Mouse (Mus musculus): ENCODE measurements at regions not wholly inside any gene's neighbourhood (a gene's known extent, or its start where the extent isn't known, plus 50 kb on each side); places are given as distances from the start of the nearest gene placed in this dataset.

DNA sequence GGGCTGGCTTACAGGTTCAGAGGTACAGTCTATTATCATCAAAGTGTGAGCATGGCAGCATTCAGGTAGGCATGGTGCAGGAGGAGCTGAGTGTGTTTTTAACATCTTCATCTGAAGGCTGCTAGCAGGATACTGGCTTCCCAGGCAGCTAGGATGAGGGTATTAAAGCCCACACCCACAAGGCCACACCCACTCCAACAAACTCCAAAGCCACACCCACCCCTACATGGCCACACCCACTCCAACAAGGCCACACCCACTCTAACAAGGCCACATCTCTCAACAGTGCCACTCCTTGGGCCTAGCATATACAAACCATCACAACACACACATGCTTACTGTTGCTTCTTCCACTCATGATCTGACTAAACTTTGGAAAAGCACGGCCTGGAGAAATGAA lies 172.5 kb downstream of the Msrb3 start:
- in situ Hi-C loops (cut with MboI; ENCODE audit: low pct_unique_long_range_greater_than_20kb in 1 of 2, low sequenced_read_pairs in 2 of 2, unreplicated experiment in 1 of 2): no loop called here

- in situ Hi-C loops (cut with MboI; ENCODE audit: low pct_unique_long_range_greater_than_20kb in 1 of 2, low sequenced_read_pairs in 2 of 2, unreplicated experiment in 1 of 2): loop anchor here in 1 of 2 experiments (25.0 kb wide), 1 partner anchor 410 kb away; no protein-coding TSS in a partner anchor
These were observed 176.9 kb downstream of the Msrb3 start for GRCm38 (mm10) chr10:120721956-120722532.

GRCm38 (mm10) chr10:120720981-120721380 lies 177.9 kb downstream of the Msrb3 start:
- in situ Hi-C loops (cut with MboI; ENCODE audit: low pct_unique_long_range_greater_than_20kb in 1 of 2, low sequenced_read_pairs in 2 of 2, unreplicated experiment in 1 of 2): loop anchor here in 1 of 2 experiments (25.0 kb wide), 1 partner anchor 409 kb away; no protein-coding TSS in a partner anchor

DNA sequence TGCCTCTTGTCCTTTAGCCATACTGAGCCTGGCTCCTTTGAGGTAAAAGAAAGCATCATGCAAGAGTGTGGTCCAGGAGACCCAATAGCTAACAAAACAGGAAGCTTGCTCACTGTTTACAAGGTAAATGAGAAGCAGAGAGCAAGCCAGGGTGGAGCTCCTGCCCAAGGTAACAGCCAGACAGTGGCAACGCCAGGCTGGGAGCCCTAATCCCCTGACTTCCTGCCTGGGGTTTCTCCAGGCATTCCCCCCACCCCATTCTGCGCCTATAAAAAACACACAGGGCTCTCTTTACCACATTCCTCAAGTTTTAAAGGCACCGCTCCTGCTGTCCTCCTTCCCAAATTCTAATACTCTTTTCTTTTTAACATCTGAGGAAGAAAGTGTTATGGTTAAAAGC lies 178.8 kb downstream of the Msrb3 start:
- in situ Hi-C loops (cut with MboI; ENCODE audit: low pct_unique_long_range_greater_than_20kb in 1 of 2, low sequenced_read_pairs in 2 of 2, unreplicated experiment in 1 of 2): loop anchor here in 1 of 2 experiments (25.0 kb wide), 1 partner anchor 408 kb away; no protein-coding TSS in a partner anchor

GRCm38 (mm10) chr10:120717159-120717567 lies 181.7 kb downstream of the Msrb3 start:
- in situ Hi-C loops (cut with MboI; ENCODE audit: low pct_unique_long_range_greater_than_20kb in 1 of 2, low sequenced_read_pairs in 2 of 2, unreplicated experiment in 1 of 2): loop anchor here in 1 of 2 experiments (25.0 kb wide), 1 partner anchor 405 kb away; no protein-coding TSS in a partner anchor

DNA sequence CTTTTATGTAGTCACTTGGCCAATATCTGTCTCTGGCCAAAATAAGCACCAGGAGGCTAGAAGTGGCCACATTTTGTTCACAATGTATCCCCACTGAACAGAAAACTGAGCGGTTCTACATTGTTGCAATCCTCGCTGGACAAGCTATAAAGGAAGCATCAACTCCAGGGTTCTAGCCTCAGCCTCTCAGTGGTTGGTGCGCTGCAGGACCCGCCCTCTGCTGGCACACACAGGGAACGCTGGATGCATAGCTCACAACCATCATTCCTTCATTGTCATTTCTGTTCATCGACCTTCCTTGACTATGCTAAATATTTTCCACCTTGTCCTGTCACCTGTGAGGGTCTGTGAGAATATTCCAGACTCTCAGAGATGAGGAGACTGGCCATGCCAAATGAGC lies 182.5 kb downstream of the Msrb3 start:
- in situ Hi-C loops (cut with MboI; ENCODE audit: low pct_unique_long_range_greater_than_20kb in 1 of 2, low sequenced_read_pairs in 2 of 2, unreplicated experiment in 1 of 2): loop anchor here in 1 of 2 experiments (25.0 kb wide), 1 partner anchor 404 kb away; no protein-coding TSS in a partner anchor

- in situ Hi-C loops (cut with MboI; ENCODE audit: low pct_unique_long_range_greater_than_20kb in 1 of 2, low sequenced_read_pairs in 2 of 2, unreplicated experiment in 1 of 2): loop anchor here in 1 of 2 experiments (25.0 kb wide), 1 partner anchor 396 kb away; no protein-coding TSS in a partner anchor
These were observed 190.8 kb downstream of the Msrb3 start for GRCm38 (mm10) chr10:120707771-120708750.

DNA sequence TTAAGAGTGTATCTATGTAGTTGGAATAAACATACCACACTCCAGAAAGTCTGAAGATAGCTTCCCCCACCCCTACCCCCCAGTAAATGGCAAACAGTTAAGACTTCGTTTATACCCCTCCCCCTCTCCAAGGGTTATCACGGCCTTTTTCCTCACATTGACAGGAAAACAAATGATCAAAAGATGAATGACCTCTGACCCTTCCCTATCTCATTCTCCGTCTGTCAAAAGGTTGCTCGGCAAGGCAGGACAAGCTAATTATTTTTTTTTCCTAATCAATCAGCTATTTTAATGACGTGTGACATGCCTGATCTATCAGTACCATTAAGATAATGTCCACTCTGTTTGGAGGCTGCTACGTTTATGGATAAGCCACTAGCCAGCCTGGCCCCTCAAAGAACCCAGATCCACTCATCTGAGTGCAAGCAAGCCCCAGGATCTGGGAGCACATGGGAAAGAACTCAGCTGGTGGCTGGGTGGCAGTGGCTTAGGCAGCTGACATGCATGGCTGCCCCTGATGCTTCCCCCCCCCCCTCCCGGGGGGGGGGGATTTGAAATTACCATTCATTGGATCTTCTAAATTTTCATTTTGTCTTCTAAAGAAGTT lies 192.1 kb downstream of the Msrb3 start:
- in situ Hi-C loops (cut with MboI; ENCODE audit: low pct_unique_long_range_greater_than_20kb in 1 of 2, low sequenced_read_pairs in 2 of 2, unreplicated experiment in 1 of 2): loop anchor here in 1 of 2 experiments (25.0 kb wide), 1 partner anchor 394 kb away; no protein-coding TSS in a partner anchor

DNA sequence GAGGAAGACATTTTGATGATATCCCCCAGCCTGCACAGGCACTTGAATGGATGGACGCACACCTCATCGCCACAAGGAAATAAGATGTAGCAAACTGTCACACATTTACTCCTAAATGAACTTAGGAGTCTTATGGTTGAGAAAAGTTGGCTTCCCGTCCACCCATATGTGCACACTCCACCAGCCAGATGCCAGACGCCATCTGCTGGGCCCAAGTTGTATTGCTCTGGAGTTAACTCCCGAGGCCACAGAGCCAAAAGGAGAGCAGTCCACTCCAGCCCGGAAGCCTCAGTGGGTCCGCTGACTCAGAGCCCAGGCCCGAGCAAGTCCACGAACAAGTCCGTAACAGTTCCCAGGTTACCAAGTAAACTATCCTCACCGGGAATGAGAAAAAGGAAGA lies 197.1 kb downstream of the Msrb3 start:
- in situ Hi-C loops (cut with MboI; ENCODE audit: low pct_unique_long_range_greater_than_20kb in 1 of 2, low sequenced_read_pairs in 2 of 2, unreplicated experiment in 1 of 2): loop anchor here in 1 of 2 experiments (25.0 kb wide), 1 partner anchor 390 kb away; no protein-coding TSS in a partner anchor

DNA sequence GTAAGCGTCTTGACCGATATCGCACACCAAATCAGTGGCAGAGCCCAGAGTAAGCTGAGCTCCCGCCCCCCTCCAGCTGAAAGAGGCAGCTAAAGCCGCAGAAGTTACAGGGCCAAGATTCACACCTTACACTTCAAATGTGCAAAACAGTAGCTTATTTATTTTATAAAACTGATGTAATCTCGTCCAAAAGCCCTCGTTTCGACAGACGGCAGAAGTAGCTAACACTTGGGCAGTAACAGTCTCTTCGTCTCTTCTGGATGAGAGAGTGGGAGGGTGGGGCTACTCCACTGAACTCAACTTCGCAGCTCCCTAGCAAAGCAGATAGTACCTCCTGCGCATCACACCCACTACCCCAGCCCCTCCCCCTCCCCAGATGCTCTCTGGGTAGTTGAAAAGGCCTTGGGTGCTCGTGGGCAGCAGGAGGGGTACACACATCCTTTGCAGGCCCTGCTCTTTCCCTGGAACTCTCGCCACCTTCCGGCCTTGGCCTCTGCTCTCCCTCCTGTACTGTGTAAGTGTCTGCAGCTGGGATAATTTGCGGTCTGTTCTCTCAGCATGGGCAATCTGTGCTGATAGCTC lies 201.5 kb downstream of the Msrb3 start:
- in situ Hi-C loops (cut with MboI; ENCODE audit: low pct_unique_long_range_greater_than_20kb in 1 of 2, low sequenced_read_pairs in 2 of 2, unreplicated experiment in 1 of 2): no loop called here

DNA sequence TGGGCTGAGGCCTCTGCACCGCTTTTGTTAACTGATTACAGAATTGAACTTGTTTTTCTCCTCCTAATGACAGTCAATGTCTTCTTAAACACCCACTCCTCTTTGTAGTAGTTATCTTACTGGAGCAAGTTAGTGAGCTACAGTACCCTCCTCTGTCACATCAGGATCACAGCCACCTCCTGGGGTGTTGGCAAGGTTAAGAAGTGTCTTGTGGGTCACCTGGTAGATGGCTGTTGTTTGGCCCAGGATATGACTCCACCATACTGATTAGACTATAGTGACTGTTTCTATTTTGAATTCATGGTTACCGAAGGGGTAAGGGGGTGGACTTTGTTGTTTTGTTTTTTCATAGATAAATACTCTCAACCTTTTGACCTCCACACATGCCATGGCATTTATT lies 202.4 kb downstream of the Msrb3 start:
- in situ Hi-C loops (cut with MboI; ENCODE audit: low pct_unique_long_range_greater_than_20kb in 1 of 2, low sequenced_read_pairs in 2 of 2, unreplicated experiment in 1 of 2): no loop called here

- in situ Hi-C loops (cut with MboI; ENCODE audit: low pct_unique_long_range_greater_than_20kb in 1 of 2, low sequenced_read_pairs in 2 of 2, unreplicated experiment in 1 of 2): no loop called here
These were observed 204.4 kb downstream of the Msrb3 start for GRCm38 (mm10) chr10:120694472-120694871.

DNA sequence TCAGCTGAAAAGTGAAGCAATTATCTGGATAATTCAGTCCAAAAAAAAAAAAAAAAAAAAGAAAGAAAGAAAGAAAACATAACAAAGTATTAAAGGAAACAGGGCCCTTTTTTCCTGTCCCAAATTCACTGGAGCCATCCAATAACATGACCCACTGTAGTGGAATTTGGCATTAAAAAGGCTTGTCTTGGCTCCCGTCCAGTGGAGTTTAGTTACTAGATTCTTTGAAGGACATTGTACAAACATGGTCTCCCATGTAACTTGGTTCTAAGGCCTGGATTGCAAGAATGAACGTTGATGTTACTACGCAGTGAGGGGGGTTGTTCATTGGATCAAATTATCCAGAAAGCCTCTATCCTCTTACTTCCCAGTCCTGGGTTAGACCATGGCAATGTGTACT lies 207.4 kb downstream of the Msrb3 start:
- in situ Hi-C loops (cut with MboI; ENCODE audit: low pct_unique_long_range_greater_than_20kb in 1 of 2, low sequenced_read_pairs in 2 of 2, unreplicated experiment in 1 of 2): no loop called here

- in situ Hi-C loops (cut with MboI; ENCODE audit: low pct_unique_long_range_greater_than_20kb in 1 of 2, low sequenced_read_pairs in 2 of 2, unreplicated experiment in 1 of 2): no loop called here
These were observed 209.9 kb upstream of the Hmga2 start for GRCm38 (mm10) chr10:120686123-120686522.

DNA sequence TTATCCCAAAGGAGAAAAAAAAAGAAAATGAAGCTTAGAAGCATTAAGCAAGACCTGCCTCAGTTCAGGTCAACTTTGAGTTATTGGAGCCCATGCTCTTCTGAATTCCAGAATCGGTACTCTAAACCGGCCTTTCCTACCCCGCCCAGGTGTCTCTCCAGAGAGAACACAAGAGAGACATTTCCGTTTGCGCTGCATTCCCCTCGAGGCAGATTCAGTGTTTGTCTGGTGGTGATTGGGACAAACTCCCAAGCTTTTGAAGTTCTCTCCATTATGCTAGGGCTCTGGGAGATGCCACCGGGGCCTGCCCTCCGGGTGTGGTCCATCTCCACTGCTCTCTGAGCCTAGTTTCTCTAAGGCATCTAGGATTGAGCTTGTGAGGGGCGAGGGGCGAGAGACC lies 205.8 kb upstream of the Hmga2 start:
- in situ Hi-C loops (cut with MboI; ENCODE audit: low pct_unique_long_range_greater_than_20kb in 1 of 2, low sequenced_read_pairs in 2 of 2, unreplicated experiment in 1 of 2): no loop called here

GRCm38 (mm10) chr10:120679982-120680381 lies 203.7 kb upstream of the Hmga2 start:
- in situ Hi-C loops (cut with MboI; ENCODE audit: low pct_unique_long_range_greater_than_20kb in 1 of 2, low sequenced_read_pairs in 2 of 2, unreplicated experiment in 1 of 2): no loop called here

GRCm38 (mm10) chr10:120678277-120678676 lies 202.0 kb upstream of the Hmga2 start:
- in situ Hi-C loops (cut with MboI; ENCODE audit: low pct_unique_long_range_greater_than_20kb in 1 of 2, low sequenced_read_pairs in 2 of 2, unreplicated experiment in 1 of 2): no loop called here

DNA sequence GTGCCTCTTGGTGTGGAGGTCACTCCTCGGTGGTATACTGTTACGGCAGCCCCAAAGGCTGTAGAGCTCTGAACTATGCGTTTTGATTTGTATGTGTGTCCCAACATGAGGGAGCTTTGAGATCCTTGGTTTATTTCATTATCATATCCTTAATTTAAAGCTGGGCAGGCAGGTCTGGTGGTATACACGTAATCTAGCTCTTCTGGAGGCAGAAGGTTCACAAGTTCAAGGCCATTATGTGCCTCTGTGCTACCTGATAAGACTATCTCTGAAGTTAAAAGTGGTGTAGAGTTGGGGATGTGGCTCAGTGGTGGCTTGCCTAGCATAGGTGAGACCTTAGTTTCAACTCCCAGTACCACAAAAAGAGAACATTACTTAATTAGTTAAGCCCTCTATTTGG lies 199.1 kb upstream of the Hmga2 start:
- in situ Hi-C loops (cut with MboI; ENCODE audit: low pct_unique_long_range_greater_than_20kb in 1 of 2, low sequenced_read_pairs in 2 of 2, unreplicated experiment in 1 of 2): no loop called here
